Mouse (Mus musculus) MEL (cell line): ENCODE results near the gene Gm10961.

Experiments
- CTCF ChIP-seq, 3 experiments: IDR thresholded peaks in 2 of 3; conservative IDR thresholded peaks in 1 of 3; 2 replicates each; pipeline ENCODE4 v1.5.1; 2011 to 2012; ENCODE audit warnings: low read length in 3 of 3, low read depth in 2 of 3, mild to moderate bottlenecking in 2 of 3, improper control_type of control experiment in 1 of 3, inconsistent platforms in 1 of 3, mixed read lengths in 1 of 3, moderate library complexity in 1 of 3; ENCODE audit not compliant: control insufficient read depth in 1 of 3, insufficient read depth in 1 of 3, poor library complexity in 1 of 3, severe bottlenecking in 1 of 3
- GATA1 ChIP-seq: IDR thresholded peaks from 2 replicates; pipeline ENCODE4 v1.6.1; 2011; ENCODE audit warnings: low read depth, low read length, improper control_type of control experiment
- TCF12 ChIP-seq: IDR thresholded peaks from 2 replicates; pipeline ENCODE4 v1.6.1; 2014; ENCODE audit warnings: low read depth, mild to moderate bottlenecking, inconsistent platforms, low read length, improper control_type of control experiment, moderate library complexity
- USF2 ChIP-seq, 2 experiments: IDR thresholded peaks; 2 replicates each; pipeline ENCODE4 v1.6.1; 2011 to 2012; ENCODE audit warnings: improper control_type of control experiment in 2 of 2, low read length in 2 of 2, borderline replicate concordance in 1 of 2, inconsistent platforms in 1 of 2, low read depth in 1 of 2, mild to moderate bottlenecking in 1 of 2; ENCODE audit not compliant: insufficient read depth in 1 of 2

DNA sequence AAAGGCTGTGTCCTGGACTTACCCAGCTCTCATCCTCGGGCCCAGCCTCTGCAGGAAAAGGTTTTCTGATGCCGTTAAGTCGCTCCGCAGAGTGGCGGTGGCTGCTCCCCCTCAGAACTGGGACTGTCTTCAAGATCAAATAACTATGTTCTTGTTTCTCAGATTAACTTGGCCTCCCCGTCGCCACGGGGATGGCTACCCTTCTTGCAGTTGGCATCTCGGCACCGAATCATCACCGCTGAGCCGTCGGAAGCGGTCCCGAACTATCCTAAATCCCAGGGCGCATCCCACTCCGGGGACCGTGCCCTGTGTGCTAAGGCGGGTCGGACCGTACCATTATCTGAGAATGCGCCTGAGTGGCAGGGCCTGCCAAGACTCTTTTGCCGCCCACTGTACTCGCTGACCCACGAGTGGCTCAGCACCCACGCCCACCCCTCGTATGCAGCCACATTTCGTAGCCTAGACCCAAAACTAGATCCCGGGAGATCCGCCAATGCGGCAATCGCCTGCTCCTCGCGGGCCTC, 35.1 kb upstream of the Gm10961 start:
- no peak for TF ChIP-seq TCF12
- no peak for TF ChIP-seq USF2 (IDR thresholded peaks at IDR 0.05; ENCODE audit: borderline replicate concordance in 1 of 2, insufficient read depth in 1 of 2, low read depth in 1 of 2, low read length in 2 of 2)
- no peak for TF ChIP-seq CTCF (IDR thresholded peaks at IDR 0.05 in 2 of 3, conservative IDR thresholded peaks at IDR 0.05 in 1 of 3; ENCODE audit: control insufficient read depth in 1 of 3, insufficient read depth in 1 of 3, low read depth in 2 of 3, low read length in 3 of 3, poor library complexity in 1 of 3, severe bottlenecking in 1 of 3)
- no peak for TF ChIP-seq GATA1
